ENCODE assay signal across 9 mouse cellular contexts in genomic region chr16:77076954-77077735, GRCm38 (mm10).
DNase-seq lines count a peak whose midpoint lies in the region; ATAC-seq and TF ChIP-seq lines count a peak whose summit lies in the region.
"Had no signal": no experiment of that assay in that cellular context is flagged by ENCODE, and none has a peak within 500 bp of the region (broad histone marks: within the 10 kb centered on the region; RNA-seq: fewer than 3 reads in every experiment).

No protein-coding gene starts in this region.

- H3K9ac ChIP-seq in forebrain, embryonic 15.5 days (replicated peaks), result no peak overlapping the region
- no peak overlapping the region for H3K9ac ChIP-seq in forebrain, embryonic 13.5 days

- peak; percentile 39 for DNase-seq in ES-CJ7 (ENCODE audit: low read depth, low spot score)
- DNase-seq in left cerebral cortex, postnatal 14 days (ENCODE audit: low spot score in 2 of 2), result peak; percentile 41 to 64
- no peak for DNase-seq in kidney, postnatal 25 days
- no peak for DNase-seq in kidney, adult 9 months
- DNase-seq in urinary bladder, adult 18-20 months (ENCODE audit: low spot score in 2 of 2), result no peak

- WGBS in forebrain, embryonic 15.5 days, result 61% methylated on average over 15 of the region's 15 CpGs
- WGBS in forebrain, embryonic 13.5 days, result 66% methylated on average over 15 of the region's 15 CpGs

- no peaks in the 10 kb centered on the region for H3K9me3 ChIP-seq in forebrain, embryonic 15.5 days
- H3K9me3 ChIP-seq in forebrain, embryonic 13.5 days (replicated peaks), result no peaks in the 10 kb centered on the region

- peak overlapping the region; percentile 50 for H3K27ac ChIP-seq in forebrain, embryonic 15.5 days (replicated peaks)
- no peak overlapping the region for H3K27ac ChIP-seq in forebrain, embryonic 13.5 days
- peak overlapping the region; percentile 25 for H3K27ac ChIP-seq in cortical plate, adult 2 months (ENCODE audit: insufficient read depth, low read length)

- no peaks in the 10 kb centered on the region for H3K4me1 ChIP-seq in forebrain, embryonic 15.5 days
- no peaks in the 10 kb centered on the region for H3K4me1 ChIP-seq in forebrain, embryonic 13.5 days
- H3K4me1 ChIP-seq in cortical plate, adult 2 months (ENCODE audit: control insufficient read depth, insufficient read depth, low read length), result no peaks in the 10 kb centered on the region

- H3K36me3 ChIP-seq in forebrain, embryonic 15.5 days, result peaks cover 19% of the 10 kb centered on the region
- peaks cover 29% of the 10 kb centered on the region for H3K36me3 ChIP-seq in forebrain, embryonic 13.5 days (ENCODE audit: poor library complexity, severe bottlenecking)

- no peak overlapping the region for H3K4me3 ChIP-seq in forebrain, embryonic 15.5 days
- H3K4me3 ChIP-seq in forebrain, embryonic 13.5 days, result no peak overlapping the region
- H3K4me3 ChIP-seq in cortical plate, adult 2 months (ENCODE audit: insufficient read depth, low read length), result peak overlapping the region; percentile 7; the same call in 1 of the 2 replicates

- no peak overlapping the region for H3K4me2 ChIP-seq in forebrain, embryonic 15.5 days (replicated peaks)
- no peak overlapping the region for H3K4me2 ChIP-seq in forebrain, embryonic 13.5 days

- H3K27me3 ChIP-seq in forebrain, embryonic 15.5 days, result no peaks in the 10 kb centered on the region
- H3K27me3 ChIP-seq in forebrain, embryonic 13.5 days, result no peaks in the 10 kb centered on the region

- ATAC-seq in forebrain, embryonic 15.5 days (replicated peaks), result no peak
- no peak for ATAC-seq in forebrain, embryonic 13.5 days
- ATAC-seq: activated CD4-positive, CD25-positive, alpha-beta regulatory T cell, adult 4 months had no signal

- intact Hi-C loops in left cerebral cortex, postnatal 14 days (cut with DNase I), result no loop called here

- no peak for TF ChIP-seq CTCF in cortical plate, adult 2 months (IDR thresholded peaks at IDR 0.05; ENCODE audit: extremely low read depth, insufficient read depth, low read length)

- no peak for TF ChIP-seq POLR2A in cortical plate, adult 2 months (IDR thresholded peaks at IDR 0.05; ENCODE audit: extremely low read depth, insufficient read depth, low read length)

Comparison
In these comparisons a context has a peak if more than half of its experiments do, and no peak if none do; other contexts are left out.
1. DNase-seq: peak in ES-CJ7 (single experiment) and left cerebral cortex, postnatal 14 days (2 of 2); none in kidney, postnatal 25 days (0 of 2), kidney, adult 9 months (single experiment) and urinary bladder, adult 18-20 months (0 of 2).